Mouse (Mus musculus): ENCODE measurements around the gene Parp12.

- TF ChIP-seq CTCF (IDR thresholded peaks at IDR 0.05; ENCODE audit: borderline replicate concordance, insufficient read depth, low read depth, low read length) = peak; percentile 51; the same call in 1 of the 2 replicates
- no peak for TF ChIP-seq POLR2A (IDR thresholded peaks at IDR 0.05; ENCODE audit: borderline replicate concordance, insufficient read depth, low read length)
These were observed 27.9 kb upstream of the Parp12 start for GRCm38 (mm10) chr6:39146041-39146440.
